Mouse (Mus musculus) CD4-positive, CD25-positive, alpha-beta regulatory T cell, adult 2 months (primary cell): ENCODE results near the gene Sspo.

Experiments
- DNase-seq: peaks from one replicate; pipeline ENCODE4 v3.0.0-alpha.2; 2012; ENCODE audit warnings: low read depth, low spot score

Sspo gene

DNA sequence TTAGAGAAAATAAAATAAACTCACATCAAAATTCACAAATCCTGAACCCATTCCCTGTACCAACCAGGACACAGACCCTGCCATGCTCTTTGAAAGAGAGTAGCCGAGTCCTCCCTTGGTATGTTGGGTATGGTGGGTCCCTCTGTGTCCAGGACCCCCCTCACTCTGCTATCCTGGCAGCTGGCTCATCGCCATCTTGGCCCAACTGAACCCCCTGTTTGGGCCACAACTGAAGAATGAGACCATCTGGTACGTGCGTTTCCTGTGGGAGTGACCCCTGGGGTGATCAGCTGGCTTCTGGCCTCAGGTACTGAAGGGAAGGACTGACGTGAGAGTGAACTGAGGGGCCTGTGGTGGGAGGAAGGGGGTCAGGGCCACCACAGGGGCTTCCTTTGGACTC, 91.8 kb downstream of the Sspo start:
- no peak for DNase-seq

DNA sequence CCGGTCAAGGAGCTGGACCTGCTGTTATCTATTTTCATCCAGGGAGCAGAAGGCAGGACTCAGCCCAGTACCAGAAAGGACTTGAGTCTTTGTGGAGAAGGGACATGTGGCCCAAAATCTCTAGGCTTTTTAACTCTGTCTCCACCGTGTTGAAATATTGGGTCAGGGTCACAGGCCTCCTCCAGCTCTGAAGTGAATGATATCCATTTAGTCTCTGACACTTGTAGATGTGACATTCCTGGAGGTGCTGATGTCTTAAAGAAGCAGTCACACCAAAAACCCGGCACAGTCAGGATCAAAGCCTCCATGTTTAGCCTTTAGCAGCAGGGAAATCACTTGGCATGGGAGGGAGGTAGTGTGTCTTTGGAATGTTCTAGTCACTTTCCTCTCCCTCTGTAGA, 92.7 kb downstream of the Sspo start:
- DNase-seq = no peak

DNA sequence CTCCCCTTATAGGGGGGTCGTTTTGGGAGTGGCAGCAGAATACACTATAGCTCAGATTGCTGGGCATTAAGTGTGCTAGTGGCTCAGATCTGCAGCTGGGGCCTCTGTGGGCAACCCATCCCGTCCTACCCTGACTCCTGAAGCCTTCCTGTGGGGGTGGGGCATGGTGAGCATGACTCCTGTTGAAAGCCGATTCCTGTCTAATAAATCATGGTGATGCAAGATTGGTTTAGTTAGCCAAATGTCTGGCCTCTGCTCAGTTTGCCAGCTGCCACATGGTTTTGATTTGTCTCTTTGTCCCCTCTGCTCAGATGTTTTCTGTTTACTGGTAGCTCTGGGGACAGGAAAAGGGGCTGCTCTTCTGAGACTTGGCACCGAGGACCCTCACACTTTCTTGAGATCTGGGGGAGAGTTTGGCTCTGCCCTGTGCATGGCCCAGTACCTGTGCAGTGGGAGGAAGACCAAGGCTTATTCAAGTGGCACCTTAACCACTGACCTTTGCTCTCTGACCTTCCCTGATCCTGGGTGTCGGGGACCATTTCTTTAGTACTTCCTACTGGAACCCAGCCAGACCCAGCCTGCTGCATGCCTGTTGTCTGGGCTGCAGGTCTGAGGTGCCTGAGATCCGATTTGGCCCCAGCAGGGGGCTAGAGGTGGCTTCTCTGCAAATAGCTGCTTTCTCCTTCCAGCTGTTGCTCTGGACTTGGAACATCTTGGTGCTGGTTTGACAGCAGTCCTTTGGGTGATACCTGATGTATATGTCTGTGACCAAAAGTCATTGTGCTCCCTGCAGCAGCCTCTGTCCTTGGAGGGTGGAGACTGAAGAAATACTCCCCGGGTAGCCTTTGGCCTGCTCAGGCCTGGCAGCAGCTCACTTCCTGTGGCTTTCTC, 93.8 kb downstream of the Sspo start:
- DNase-seq = no peak

DNA sequence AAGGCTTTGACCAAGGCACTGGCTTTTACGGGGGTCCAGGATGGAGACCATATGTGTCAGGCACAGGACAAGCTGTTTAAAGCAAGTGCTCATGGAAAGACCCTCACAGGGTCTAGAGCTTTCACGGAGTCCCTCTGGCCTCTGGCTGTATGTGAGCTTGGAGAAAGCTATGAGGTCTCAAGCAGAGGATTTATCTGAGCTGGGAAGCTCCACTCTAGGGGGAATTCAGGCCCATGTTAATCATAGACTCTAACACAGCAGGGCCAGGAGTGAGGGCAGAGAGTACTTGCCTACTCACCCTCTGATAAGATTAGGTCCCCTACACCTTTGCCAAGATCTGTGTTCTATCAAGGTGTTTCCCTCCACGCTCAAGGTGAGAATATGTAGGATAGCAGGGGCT, 94.6 kb downstream of the Sspo start:
- DNase-seq = no peak

DNA sequence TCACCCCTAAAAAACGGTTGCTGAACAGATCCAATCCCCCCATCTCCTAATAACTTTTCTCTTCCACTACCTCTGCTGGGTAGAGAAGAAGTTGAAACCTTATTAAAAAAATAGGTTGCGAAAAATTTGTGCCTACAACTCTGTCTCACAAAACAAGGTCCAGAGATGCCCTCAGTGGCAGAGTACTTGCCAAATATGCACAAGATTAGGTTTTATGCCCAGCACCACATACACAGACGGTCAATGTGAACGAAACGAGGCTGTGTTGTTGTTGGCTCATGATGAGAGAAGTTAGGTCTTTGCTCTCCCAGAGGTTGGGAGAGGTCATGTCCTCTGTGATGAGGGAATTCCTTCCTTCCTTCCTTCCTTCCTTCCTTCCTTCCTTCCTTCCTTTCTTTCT, 97.2 kb downstream of the Sspo start:
- no peak for DNase-seq

DNA sequence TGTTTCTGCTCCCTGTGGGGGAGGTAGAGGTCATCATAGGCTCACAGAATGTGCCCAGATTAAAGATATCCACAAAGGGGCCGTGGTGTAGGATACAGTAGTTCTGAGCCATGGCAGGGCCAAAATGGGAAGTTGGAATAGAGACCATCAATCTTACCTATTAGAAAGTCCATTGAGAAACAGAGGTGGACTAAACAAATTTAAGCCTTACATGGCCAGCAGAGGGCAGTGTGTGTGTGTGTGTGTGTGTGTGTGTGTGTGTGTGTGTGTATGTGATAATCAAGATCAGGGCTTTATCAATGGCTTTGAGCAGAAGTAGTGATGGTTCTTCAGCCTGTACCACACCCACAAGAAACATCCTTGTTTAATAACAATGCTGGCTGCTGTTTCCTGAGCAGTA, 98.2 kb downstream of the Sspo start:
- DNase-seq = peak; percentile 70

DNA sequence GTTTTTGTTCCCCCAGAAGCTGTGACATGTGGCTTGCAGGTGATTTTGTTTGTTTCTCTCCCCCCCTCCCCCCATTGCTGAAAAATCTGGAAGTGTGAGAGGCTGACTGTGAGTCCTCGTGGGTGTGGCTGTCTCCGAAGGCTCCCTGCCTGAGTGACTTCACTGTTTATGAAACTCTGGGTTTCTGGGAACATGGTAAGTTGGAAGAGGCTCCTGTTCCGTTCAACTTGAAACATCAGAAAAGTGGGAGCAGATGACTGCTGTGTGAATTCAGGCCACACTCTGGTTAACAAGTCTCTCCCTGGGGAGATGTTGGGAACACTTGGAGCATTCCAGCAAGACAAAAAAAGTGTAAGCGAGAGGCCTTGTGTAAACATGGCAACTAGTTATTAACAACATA, 98.8 kb downstream of the Sspo start:
- no peak for DNase-seq

DNA sequence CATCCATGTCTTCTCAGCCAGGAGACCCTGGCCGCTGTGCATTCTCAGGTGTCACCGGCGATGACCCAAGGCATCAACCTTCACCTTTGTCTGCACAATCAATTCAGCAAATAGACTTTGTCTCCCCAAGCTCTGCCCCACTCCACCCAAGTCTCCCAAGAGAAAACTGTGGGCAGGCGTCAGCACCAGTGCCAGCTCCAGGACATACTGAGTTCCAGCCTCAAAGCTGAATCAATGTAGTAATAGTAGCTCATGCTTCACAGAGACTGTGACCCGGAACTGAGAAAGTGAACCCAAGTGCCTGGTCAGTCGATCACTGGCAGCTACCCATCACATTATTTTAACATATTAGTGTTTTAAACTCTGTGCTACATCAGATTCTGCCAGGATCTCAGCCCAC, 100.3 kb downstream of the Sspo start:
- no peak for DNase-seq
